Mouse (Mus musculus): ENCODE data around the gene Gstm6.

DNA sequence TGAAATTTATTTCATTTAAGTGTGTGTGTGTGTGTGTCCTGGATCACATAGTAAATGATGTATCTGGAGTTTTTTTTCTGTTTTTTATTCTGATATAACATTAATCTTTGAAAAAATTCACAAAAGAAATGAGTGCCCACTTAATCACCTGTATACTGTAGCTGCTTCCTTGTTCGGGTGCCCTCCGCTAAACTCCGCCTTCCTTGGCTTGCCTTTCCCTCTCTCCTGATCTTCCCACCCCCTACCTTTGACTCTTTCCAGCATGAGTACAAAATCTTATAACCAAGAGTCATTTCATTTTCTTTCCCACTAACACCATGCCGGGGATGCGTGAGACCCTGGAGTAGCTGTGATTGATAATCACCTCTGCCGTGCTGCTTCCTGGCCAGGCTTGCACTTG lies 11.4 kb downstream of the Gstm6 start:
- TF ChIP-seq CTCF (IDR thresholded peaks at IDR 0.05; ENCODE audit: low read depth, low read length) = no peak
- no peak for TF ChIP-seq GATA1 (IDR thresholded peaks at IDR 0.05; ENCODE audit: borderline replicate concordance, low read length)
- no peak for TF ChIP-seq POLR2AphosphoS5 (IDR thresholded peaks at IDR 0.05; ENCODE audit: insufficient replicate concordance, low read depth, low read length)
- TF ChIP-seq TAL1 (conservative IDR thresholded peaks at IDR 0.05; ENCODE audit: low read depth, low read length) = no peak
- no peak for TF ChIP-seq GATA2 (IDR thresholded peaks at IDR 0.05; ENCODE audit: borderline replicate concordance, low read depth, low read length)

All from G1E (cell line).